Mouse (Mus musculus) T-cell, adult 2 months (primary cell): Measurements from ENCODE around the gene E030030I06Rik.
"Not testable (repeated sequence)": the region's sequence is repeated elsewhere in the genome, so short reads cannot be mapped to it uniquely, and the experiment has no call there.

Experiments used
- DNase-seq: peaks from one replicate; pipeline ENCODE4 v3.0.0; 2022; ENCODE audit warnings: low spot score

Gene E030030I06Rik

GRCm38 (mm10) chr10:22151863-22152640 is 3.0 kb upstream of the E030030I06Rik start:
- not testable (repeated sequence) for DNase-seq

- DNase-seq = not testable (repeated sequence)
Observed at GRCm38 (mm10) chr10:22151056-22151862, 2.2 kb upstream of the E030030I06Rik start.

- DNase-seq = peak; percentile 46
Observed at GRCm38 (mm10) chr10:22150593-22150992, 1.5 kb upstream of the E030030I06Rik start.

- DNase-seq = no peak
Observed at GRCm38 (mm10) chr10:22149691-22150465, 808 bp upstream of the E030030I06Rik start.

- peak; percentile 81 for DNase-seq
Observed at GRCm38 (mm10) chr10:22148441-22149072, 513 bp downstream of the E030030I06Rik start.

- DNase-seq = no peak
Observed at GRCm38 (mm10) chr10:22142926-22143325, 6.1 kb downstream of the E030030I06Rik start.

GRCm38 (mm10) chr10:22142194-22142593 is 6.9 kb downstream of the E030030I06Rik start:
- DNase-seq = not testable (repeated sequence)

- peak; percentile 44 for DNase-seq
Observed at GRCm38 (mm10) chr10:22140665-22141280, 8.3 kb downstream of the E030030I06Rik start.

- DNase-seq = no peak
Observed at GRCm38 (mm10) chr10:22074531-22074930, 74.5 kb downstream of the E030030I06Rik start.

- no peak for DNase-seq
Observed at GRCm38 (mm10) chr10:22072739-22073138, 76.3 kb downstream of the E030030I06Rik start.

- no peak for DNase-seq
Observed at GRCm38 (mm10) chr10:22070576-22070975, 78.5 kb downstream of the E030030I06Rik start.

- DNase-seq = no peak
Observed at GRCm38 (mm10) chr10:22070168-22070567, 78.9 kb downstream of the E030030I06Rik start.

- not testable (repeated sequence) for DNase-seq
Observed at GRCm38 (mm10) chr10:22067979-22068378, 81.1 kb downstream of the E030030I06Rik start, which contains the start of gene 4930444G20Rik. 4930444G20Rik (minus strand) TSS chr10:22068079.
